In the genomic region with DNA sequence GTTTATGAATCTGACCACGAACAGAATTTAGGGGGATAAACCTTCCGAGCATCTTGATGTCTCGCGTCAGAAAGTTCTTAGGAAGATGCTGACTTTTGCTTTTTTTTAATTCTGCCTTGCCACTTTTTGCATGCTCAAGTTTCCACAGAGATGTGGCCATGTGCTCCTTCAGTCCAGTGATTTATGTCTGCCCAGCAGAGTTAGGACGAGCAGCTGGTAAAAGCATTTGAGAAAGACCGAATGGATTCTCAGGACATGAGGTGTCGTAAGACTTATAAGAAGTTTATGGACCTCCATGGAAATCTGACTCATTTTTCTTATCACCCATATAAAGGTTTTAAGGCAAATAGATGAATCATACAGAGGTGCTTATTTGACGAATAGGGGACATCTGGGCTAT, we compare ENCODE assay signal across 28 mouse cellular contexts. TPM values are rescaled to one million over a fixed set of nuclear protein-coding genes. Genes with fewer than 3 reads are reported as not detected.
DNase-seq lines count a peak whose midpoint lies in the region; ATAC-seq and TF ChIP-seq lines count a peak whose summit lies in the region.
"Had no signal": no experiment of that assay in that cellular context is flagged by ENCODE, and none has a peak within 500 bp of the region (broad histone marks: within the 10 kb centered on the region; RNA-seq: fewer than 3 reads in every experiment).

No protein-coding gene starts in this region.

- peak; percentile 25 for DNase-seq in limb, embryonic 11.5 days (ENCODE audit: low spot score)
- no peak for DNase-seq in limb, embryonic 10.5 days (ENCODE audit: low spot score)
- DNase-seq in embryo, embryonic 10.5 days (ENCODE audit: low spot score), result peak; percentile 44
- no peak for DNase-seq in midbrain, postnatal 0 days (ENCODE audit: low spot score)
- no peak for DNase-seq in right cerebral cortex, adult 18-20 months
- DNase-seq: adrenal gland, postnatal 14 days; B cell, adult 2 months; cerebellum, adult 18-20 months; cerebellum, postnatal 10 days; forebrain, postnatal 0 days; gastrocnemius, adult 2 months; gastrocnemius, postnatal 25 days; heart, postnatal 10 days; heart, postnatal 4 days had no signal

- H3K4me2 ChIP-seq in limb, embryonic 11.5 days (ENCODE audit: low read depth, severe bottlenecking), result no peak overlapping the region
- no peak overlapping the region for H3K4me2 ChIP-seq in myocyte (ENCODE audit: low read depth)
- H3K4me2 ChIP-seq in midbrain, postnatal 0 days (ENCODE audit: low read depth, low read length, poor library complexity, severe bottlenecking), result no peak overlapping the region
- H3K4me2 ChIP-seq: forebrain, embryonic 13.5 days; hindbrain, embryonic 12.5 days had no signal

- WGBS in limb, embryonic 11.5 days, result 70% methylated on average over 8 of the region's 8 CpGs
- 74% methylated on average over 8 of the region's 8 CpGs for WGBS in limb, embryonic 10.5 days
- 92% methylated on average over 8 of the region's 8 CpGs for WGBS in midbrain, postnatal 0 days

- no peaks in the 10 kb centered on the region for H3K4me1 ChIP-seq in limb, embryonic 11.5 days (ENCODE audit: control insufficient read depth, insufficient read depth, low read length)
- no peaks in the 10 kb centered on the region for H3K4me1 ChIP-seq in limb, embryonic 10.5 days
- no peaks in the 10 kb centered on the region for H3K4me1 ChIP-seq in midbrain, postnatal 0 days (ENCODE audit: insufficient read depth, low read length)
- H3K4me1 ChIP-seq: embryonic facial prominence, embryonic 10.5 days; forebrain, embryonic 13.5 days; hindbrain, embryonic 12.5 days had no signal

- no peaks in the 10 kb centered on the region for H3K79me3 ChIP-seq in C2C12 (ENCODE audit: low read depth)

- no peaks in the 10 kb centered on the region for H3K9me3 ChIP-seq in limb, embryonic 11.5 days (ENCODE audit: control insufficient read depth, low read length)
- no peaks in the 10 kb centered on the region for H3K9me3 ChIP-seq in limb, embryonic 10.5 days (replicated peaks)
- H3K9me3 ChIP-seq in midbrain, postnatal 0 days (ENCODE audit: low read length), result no peaks in the 10 kb centered on the region
- H3K9me3 ChIP-seq: embryonic facial prominence, embryonic 10.5 days; forebrain, embryonic 13.5 days; hindbrain, embryonic 12.5 days had no signal

- H3K27ac ChIP-seq in limb, embryonic 11.5 days (replicated peaks; ENCODE audit: low read depth, low read length), result no peak overlapping the region
- H3K27ac ChIP-seq in limb, embryonic 10.5 days, result no peak overlapping the region
- no peak overlapping the region for H3K27ac ChIP-seq in midbrain, postnatal 0 days (ENCODE audit: low read depth, low read length)
- H3K27ac ChIP-seq: embryonic facial prominence, embryonic 10.5 days; forebrain, embryonic 13.5 days; gastrocnemius, adult 2 months; hindbrain, embryonic 12.5 days had no signal

- H3K79me2 ChIP-seq in C2C12 (ENCODE audit: control insufficient read depth, insufficient read depth) (no peaks in the 10 kb centered on the region), myocyte (ENCODE audit: control insufficient read depth, insufficient read depth) (no peaks in the 10 kb centered on the region)

- no peak overlapping the region for H3ac ChIP-seq in C2C12 (ENCODE audit: control insufficient read depth, insufficient read length, low read depth)
- H3ac ChIP-seq in myocyte (ENCODE audit: control insufficient read depth, insufficient read length), result no peak overlapping the region

- no peak for TF ChIP-seq CTCF in C2C12 (IDR thresholded peaks at IDR 0.05; ENCODE audit: control insufficient read depth, insufficient read depth, insufficient read length)
- TF ChIP-seq CTCF in midbrain, postnatal 0 days (IDR thresholded peaks at IDR 0.05), result no peak

- no peak for ATAC-seq in limb, embryonic 11.5 days (ENCODE audit: insufficient number of reproducible peaks, low FRiP score, low TSS enrichment, low read depth)
- ATAC-seq in midbrain, postnatal 0 days (ENCODE audit: low FRiP score), result no peak
- ATAC-seq: activated CD4-positive, CD25-positive, alpha-beta regulatory T cell, adult 4 months; forebrain, embryonic 13.5 days; forebrain, postnatal 0 days; hindbrain, embryonic 16.5 days; inflammation-experienced regulatory T-cells, adult 6 months; Patski had no signal

- no peaks in the 10 kb centered on the region for H3K27me3 ChIP-seq in limb, embryonic 11.5 days (ENCODE audit: control insufficient read depth, insufficient read depth, low read length)
- H3K27me3 ChIP-seq in limb, embryonic 10.5 days (ENCODE audit: low read depth, poor library complexity, severe bottlenecking), result no peaks in the 10 kb centered on the region
- H3K27me3 ChIP-seq in C2C12 (ENCODE audit: control insufficient read depth, insufficient read depth, insufficient read length), result no peaks in the 10 kb centered on the region
- no peaks in the 10 kb centered on the region for H3K27me3 ChIP-seq in myocyte (ENCODE audit: control insufficient read depth, insufficient read depth, insufficient read length)
- no peaks in the 10 kb centered on the region for H3K27me3 ChIP-seq in midbrain, postnatal 0 days (ENCODE audit: insufficient read depth, low read length)
- H3K27me3 ChIP-seq: forebrain, embryonic 13.5 days; hindbrain, embryonic 12.5 days; Patski had no signal

- no peak overlapping the region for H3K9ac ChIP-seq in limb, embryonic 11.5 days (ENCODE audit: low read length)
- H3K9ac ChIP-seq in midbrain, postnatal 0 days (replicated peaks; ENCODE audit: low read length, poor library complexity, severe bottlenecking), result no peak overlapping the region
- H3K9ac ChIP-seq: forebrain, embryonic 13.5 days; forebrain, postnatal 0 days; hindbrain, embryonic 12.5 days had no signal

- no peak for TF ChIP-seq POLR2A in myocyte (IDR thresholded peaks at IDR 0.05; ENCODE audit: insufficient read length, low read depth)

- H3K36me3 ChIP-seq in limb, embryonic 11.5 days (ENCODE audit: control insufficient read depth, insufficient read depth, low read length), result no peaks in the 10 kb centered on the region
- H3K36me3 ChIP-seq in limb, embryonic 10.5 days, result no peaks in the 10 kb centered on the region
- H3K36me3 ChIP-seq in C2C12 (ENCODE audit: control insufficient read depth, insufficient read depth) (no peaks in the 10 kb centered on the region), myocyte (ENCODE audit: control insufficient read depth, insufficient read depth) (no peaks in the 10 kb centered on the region)
- H3K36me3 ChIP-seq in midbrain, postnatal 0 days (ENCODE audit: insufficient read depth, low read length), result no peaks in the 10 kb centered on the region
- H3K36me3 ChIP-seq: embryonic facial prominence, embryonic 10.5 days; hindbrain, embryonic 12.5 days had no signal

- no peak overlapping the region for H3K4me3 ChIP-seq in limb, embryonic 11.5 days (ENCODE audit: low read depth, low read length)
- H3K4me3 ChIP-seq in limb, embryonic 10.5 days, result no peak overlapping the region
- no peak overlapping the region for H3K4me3 ChIP-seq in C2C12 (ENCODE audit: insufficient read depth, poor library complexity, severe bottlenecking)
- no peak overlapping the region for H3K4me3 ChIP-seq in myocyte
- no peak overlapping the region for H3K4me3 ChIP-seq in midbrain, postnatal 0 days (ENCODE audit: low read depth, low read length)
- H3K4me3 ChIP-seq: embryonic facial prominence, embryonic 10.5 days; forebrain, embryonic 13.5 days; gastrocnemius, adult 2 months; hindbrain, embryonic 12.5 days had no signal

TF ChIP-seq in C2C12, 6 proteins besides CTCF, POLR2A, EP300 and RAD21:
- peak; percentile 43 for TF ChIP-seq USF1 (IDR thresholded peaks at IDR 0.05; ENCODE audit: low read depth)
- TF ChIP-seq CEBPB (IDR thresholded peaks at IDR 0.05; ENCODE audit: low read depth), result peak; percentile 50
- peak; percentile 32 for TF ChIP-seq MAX (IDR thresholded peaks at IDR 0.05)
- TF ChIP-seq MYOD1 (IDR thresholded peaks at IDR 0.05; ENCODE audit: control insufficient read depth, insufficient read length, low read depth), result peak; percentile 51
- peak; percentile 12 for TF ChIP-seq FOSL1 (IDR thresholded peaks at IDR 0.05; ENCODE audit: insufficient read depth, low read length, poor library complexity, severe bottlenecking)
- TF ChIP-seq MYOG (IDR thresholded peaks at IDR 0.05; ENCODE audit: control insufficient read depth, extremely low read depth, insufficient read length), result no peak

TF ChIP-seq in myocyte, 11 proteins besides CTCF, POLR2A, EP300 and RAD21:
- TF ChIP-seq CEBPB (IDR thresholded peaks at IDR 0.05; ENCODE audit: insufficient read depth, poor library complexity, severe bottlenecking) (0 out of 2 replicates have a peak, but pooled peaks have one; percentile 23), MAX (IDR thresholded peaks at IDR 0.05; ENCODE audit: low read depth) (no peak)

RNA-seq across cellular contexts. Expression of a gene that starts 19.1 kb away (rescaled TPM):
- polyA plus RNA-seq in limb, embryonic 11.5 days (2014; fragmentation: Nextera tagmentation; extraction: Ambion mirVana), result not detected in 2 replicates
- polyA plus RNA-seq in limb, embryonic 10.5 days (2016; fragmentation: Nextera tagmentation; extraction: Ambion mirVana), result not detected in 2 replicates
- not detected for polyA plus RNA-seq in C2C12 (2012; fragmentation: generic; extraction: Trizol)
- polyA plus RNA-seq in myocyte (2012; fragmentation: generic; extraction: Trizol), result not detected
- not detected in 2 replicates for total RNA-seq in midbrain, postnatal 0 days (2014; rRNA removed)
- 0.72 TPM in 1 of 2 replicates, not detected in the other for polyA plus RNA-seq in midbrain, postnatal 0 days (2015; fragmentation: Nextera tagmentation; extraction: Ambion mirVana)
- total RNA-seq: adrenal gland, adult 18-20 months; adrenal gland, postnatal 14 days; forebrain, postnatal 0 days; gastrocnemius, adult 2 months; gastrocnemius, postnatal 25 days; granulocyte monocyte progenitor cell, adult 5-6 weeks; heart, postnatal 10 days; heart, postnatal 4 days; MEL had no signal
- polyA plus RNA-seq: embryonic facial prominence, embryonic 10.5 days; embryonic facial prominence, embryonic 14.5 days; forebrain, embryonic 13.5 days; forebrain, postnatal 0 days; heart, embryonic 14.5 days; hindbrain, embryonic 12.5 days; hindbrain, embryonic 16.5 days had no signal

Comparison
In these comparisons a context has a peak if more than half of its experiments do, and no peak if none do; other contexts are left out.
1. DNase-seq: peak in limb, embryonic 11.5 days (single experiment) and embryo, embryonic 10.5 days (single experiment); none in limb, embryonic 10.5 days (single experiment), midbrain, postnatal 0 days (single experiment) and right cerebral cortex, adult 18-20 months (single experiment).